Mouse (Mus musculus): Measurements from ENCODE around the gene Lpin3.

Lpin3 gene

DNA sequence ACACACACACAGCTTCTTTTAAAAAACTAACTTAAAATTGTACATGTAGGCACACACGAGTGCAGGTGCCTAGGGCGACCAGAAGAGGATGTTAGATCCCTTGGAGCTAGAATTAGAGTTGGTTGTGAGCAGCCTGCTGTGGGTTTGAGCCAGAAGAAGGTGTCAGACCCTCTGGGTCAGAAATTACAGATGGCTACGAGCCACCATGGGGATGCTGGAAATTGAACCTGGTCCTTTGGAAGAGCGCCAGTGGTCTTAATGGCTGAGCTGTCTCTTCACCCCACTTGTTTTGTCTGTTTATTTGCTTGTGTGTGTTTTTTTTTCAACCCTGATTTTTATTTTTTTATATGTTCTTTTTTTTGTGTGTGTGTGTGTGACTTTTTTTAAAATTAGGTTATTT lies 54.0 kb downstream of the Lpin3 start:
- DNase-seq: no peak

DNA sequence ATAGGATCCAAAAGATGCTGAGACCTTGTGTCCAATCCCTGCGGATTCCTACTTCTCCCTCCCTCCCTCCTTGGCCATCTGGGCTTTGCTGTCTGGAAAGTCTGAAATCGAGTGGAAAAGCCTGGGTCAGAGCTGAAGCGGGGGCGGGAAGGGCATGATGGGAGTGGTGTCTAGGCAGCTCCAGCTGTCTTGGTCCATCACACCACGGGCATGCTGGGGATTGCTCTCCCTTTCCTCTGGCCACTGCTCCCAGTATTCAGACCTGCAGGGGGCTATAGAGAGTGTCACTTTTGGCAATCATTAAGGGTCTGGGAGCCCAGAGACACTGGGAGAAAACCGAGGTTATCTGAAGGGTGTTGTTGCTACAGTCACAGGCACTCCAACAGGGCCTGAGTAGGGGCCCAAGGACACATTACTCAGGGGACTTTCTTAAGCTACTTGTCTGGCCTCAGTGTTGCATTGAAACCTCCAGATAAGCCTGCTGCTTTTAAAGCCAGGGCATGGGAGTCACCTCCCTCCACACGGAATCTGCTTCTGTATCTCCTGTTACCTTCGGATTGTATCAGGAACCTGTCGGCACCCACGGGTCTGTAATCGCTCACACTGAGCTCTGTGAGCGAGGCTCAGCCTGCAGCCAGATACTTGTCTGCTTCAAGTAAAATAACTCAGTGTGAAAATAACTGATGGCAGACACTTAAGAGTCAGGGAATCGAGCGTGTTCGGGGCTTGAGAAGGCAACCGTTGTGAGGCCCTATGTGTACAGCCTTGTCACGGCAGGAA lies 60.6 kb downstream of the Lpin3 start:
- DNase-seq: no peak

DNA sequence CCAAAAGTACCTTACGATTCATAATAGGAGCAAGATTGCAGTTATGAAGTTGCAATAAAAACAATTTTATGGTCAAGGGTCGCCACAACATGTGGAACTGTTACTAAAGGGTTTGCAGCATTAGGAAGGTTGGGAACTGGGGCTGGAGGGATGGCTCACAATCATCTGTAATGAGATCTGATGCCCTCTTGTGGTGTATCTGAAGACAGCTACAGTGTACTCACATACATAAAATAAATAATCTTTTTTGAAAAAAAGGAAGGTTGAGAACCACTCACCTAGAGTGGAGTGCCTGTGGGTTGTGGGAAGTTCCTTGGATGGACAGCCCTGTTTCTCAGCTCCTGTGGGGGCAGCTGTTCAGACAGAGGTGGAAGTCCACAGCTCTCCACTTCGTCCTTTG lies 62.0 kb downstream of the Lpin3 start:
- DNase-seq: no peak

DNA sequence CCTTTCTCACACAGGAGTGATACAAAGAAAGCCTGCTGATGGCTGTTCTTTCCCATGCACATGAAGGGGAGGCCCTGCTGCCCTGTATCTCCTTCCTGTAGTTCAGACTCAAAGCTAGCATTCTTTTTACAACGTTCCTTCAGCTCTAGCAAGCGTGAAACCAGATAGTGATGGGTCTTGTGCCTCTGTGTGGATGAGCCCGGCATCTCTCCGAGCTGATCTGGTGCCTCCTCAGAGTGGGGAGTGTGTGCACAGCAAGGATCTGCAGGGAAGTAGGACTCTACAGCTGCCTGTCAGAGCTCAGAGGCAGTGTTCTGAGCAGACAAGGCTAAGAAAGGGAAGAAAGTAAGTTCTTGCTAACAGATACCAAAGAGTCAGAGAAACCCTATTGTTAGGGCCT lies 71.1 kb downstream of the Lpin3 start:
- DNase-seq: no peak

DNA sequence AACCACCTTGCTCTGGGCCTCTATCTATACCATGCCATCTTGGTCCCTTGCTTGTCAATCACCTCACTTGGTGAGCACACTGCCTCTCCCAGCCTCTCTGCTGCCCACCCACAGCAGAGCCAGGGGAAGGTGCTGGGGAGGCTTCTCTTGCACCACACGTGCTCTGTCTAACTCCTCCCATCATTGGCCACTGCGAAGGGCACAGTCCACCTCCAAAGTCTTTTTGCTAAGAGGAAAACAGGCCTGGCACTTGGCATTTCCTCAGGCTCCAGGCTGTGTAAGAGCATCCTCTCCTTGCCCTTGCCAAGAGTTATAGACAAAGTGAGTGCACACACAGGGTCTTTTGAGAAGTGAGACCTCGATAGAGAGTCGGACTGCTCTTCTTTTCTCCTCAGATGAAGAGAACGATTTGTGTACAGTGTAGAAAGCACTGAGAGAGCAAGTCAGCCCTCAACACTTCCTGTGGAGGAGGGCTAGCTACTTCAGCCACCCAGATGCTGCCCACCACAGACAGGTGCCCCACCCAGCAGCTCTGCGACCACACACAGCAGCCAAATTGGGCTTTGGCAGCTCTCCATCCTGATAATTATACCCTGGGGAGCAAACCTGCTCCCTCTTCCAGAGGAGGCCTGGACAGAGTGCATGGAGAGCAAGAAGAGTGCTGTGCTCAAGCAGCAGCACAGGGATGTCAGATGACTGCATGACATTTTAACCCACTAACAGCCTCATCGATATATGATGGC lies 72.8 kb downstream of the Lpin3 start:
- DNase-seq: no peak

DNA sequence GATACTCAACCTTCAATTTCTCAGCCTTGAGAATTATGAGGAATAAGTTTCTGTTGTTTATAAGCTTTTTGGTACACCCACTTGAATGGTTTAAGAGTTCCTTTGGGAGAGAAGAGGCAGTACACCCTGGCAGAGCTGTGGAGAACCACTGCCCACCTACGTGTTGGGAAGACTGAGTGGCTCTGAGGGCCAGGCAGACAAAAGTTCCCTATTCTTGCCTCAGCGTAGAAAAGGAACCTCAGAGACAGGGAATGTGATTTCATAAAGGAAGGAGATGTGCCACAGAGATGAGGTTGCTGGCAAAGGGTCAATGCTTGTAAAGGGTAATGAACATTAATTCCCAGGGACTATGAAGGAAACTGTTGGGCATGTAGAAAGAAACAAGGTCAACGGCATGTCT lies 74.1 kb downstream of the Lpin3 start:
- DNase-seq: no peak

DNA sequence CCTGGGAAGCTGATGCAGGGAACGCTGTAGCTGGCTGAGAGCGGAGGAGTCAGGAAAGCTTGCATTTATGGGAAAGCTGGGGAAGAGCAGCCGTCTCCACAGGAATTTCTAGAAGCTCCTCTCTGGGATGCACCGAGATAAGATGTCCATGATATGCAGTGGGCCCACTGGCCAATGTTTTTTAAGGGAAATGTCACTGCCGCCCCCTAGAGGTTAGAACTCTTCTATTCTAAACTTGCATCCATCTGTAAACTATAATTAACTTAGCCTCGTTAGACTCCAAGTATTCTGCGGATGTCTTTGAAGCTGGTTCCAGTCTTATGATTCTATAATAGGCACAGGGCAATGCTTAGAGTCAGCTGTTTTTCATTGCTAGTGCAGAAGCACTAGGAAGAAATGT lies 74.9 kb downstream of the Lpin3 start:
- peak; percentile 35 for DNase-seq
